Mouse (Mus musculus): ENCODE results near the gene Rph3al.

- TF ChIP-seq TAL1 (IDR thresholded peaks at IDR 0.05; ENCODE audit: low read length): no peak
- TF ChIP-seq GATA1 (IDR thresholded peaks at IDR 0.05; ENCODE audit: low read length): no peak
Measured at GRCm38 (mm10) chr11:75830386-75830785, 107.8 kb downstream of the Rph3al start.
